In genomic region chr11:24099886-24100293, GRCm38 (mm10) we compare ENCODE assay signal across 9 mouse cellular contexts. TPM values are rescaled to one million over a fixed set of nuclear protein-coding genes. Genes with fewer than 3 reads are reported as not detected.
DNase-seq lines count a peak whose midpoint lies in the region; ATAC-seq and TF ChIP-seq lines count a peak whose summit lies in the region.
"Had no signal": no experiment of that assay in that cellular context is flagged by ENCODE, and none has a peak within 500 bp of the region (broad histone marks: within the 10 kb centered on the region; RNA-seq: fewer than 3 reads in every experiment).

No protein-coding gene starts in this region.

- H3K4me1 ChIP-seq in stomach, postnatal 0 days (replicated peaks; ENCODE audit: control insufficient read depth, insufficient read depth) = peaks cover 10% of the 10 kb centered on the region

- no peak overlapping the region for H3K4me3 ChIP-seq in stomach, postnatal 0 days (ENCODE audit: low read depth, low read length)

- H3K27ac ChIP-seq in stomach, postnatal 0 days (replicated peaks) = peak overlapping the region; percentile 45; the same call in 1 of the 2 replicates
- H3K27ac ChIP-seq: macrophage had no signal

- TF ChIP-seq EP300 in stomach, postnatal 0 days (optimal IDR thresholded peaks at IDR 0.05) = no peak

- no peak for ATAC-seq in cerebellum, adult (ENCODE audit: insufficient number of reproducible peaks, low FRiP score, low TSS enrichment)
- peak; percentile 62 for ATAC-seq in stomach, postnatal 0 days (ENCODE audit: low FRiP score, low TSS enrichment)

- H3K27me3 ChIP-seq in stomach, postnatal 0 days (ENCODE audit: control insufficient read depth, insufficient read depth, low read length) = no peaks in the 10 kb centered on the region

- H3K4me2 ChIP-seq in stomach, postnatal 0 days (replicated peaks; ENCODE audit: low read depth) = peak overlapping the region; percentile 17; the same call in 1 of the 2 replicates

- no peak for TF ChIP-seq CTCF in stomach, postnatal 0 days (IDR thresholded peaks at IDR 0.05; ENCODE audit: low read depth)

- peak; percentile 39 to 66 for DNase-seq in cerebellum, postnatal 14 days
- DNase-seq in testis, postnatal 10 days (ENCODE audit: low spot score) = peak; percentile 52
- no peak for DNase-seq in testis, postnatal 14 days (ENCODE audit: low spot score)
- DNase-seq in liver = peak; percentile 79
- DNase-seq in stomach, postnatal 0 days (ENCODE audit: low spot score) = peak; percentile 77
- DNase-seq in left cerebral cortex, postnatal 36 days (ENCODE audit: low spot score in 2 of 2) = no peak
- no peak for DNase-seq in natural killer cell, adult 2 months (ENCODE audit: low spot score in 2 of 2)

- 8% methylated on average over 7 of the region's 7 CpGs for WGBS in stomach, postnatal 0 days

- no peaks in the 10 kb centered on the region for H3K9me3 ChIP-seq in stomach, postnatal 0 days (ENCODE audit: control insufficient read depth, low read length)

- no peaks in the 10 kb centered on the region for H3K36me3 ChIP-seq in stomach, postnatal 0 days (ENCODE audit: control insufficient read depth, insufficient read depth, low read length)

- intact Hi-C loops in left cerebral cortex, postnatal 36 days (cut with DNase I) = loop anchor here (5.0 kb wide), 1 partner anchor 42 kb away; no protein-coding TSS in a partner anchor

- no peak overlapping the region for H3K9ac ChIP-seq in stomach, postnatal 0 days (ENCODE audit: low read length)

RNA-seq across cellular contexts. Expression of gene Bcl11a, which starts 22.0 kb away (rescaled TPM):
- 10.5 and 11.7 TPM in 2 replicates for polyA plus RNA-seq in stomach, postnatal 0 days (2015; fragmentation: Nextera tagmentation; extraction: Ambion mirVana)
- 100 to 1,000 TPM; 100 to 116 TPM for total RNA-seq in left cerebral cortex, postnatal 36 days (2021)

RNA-seq across cellular contexts. Expression of gene A830031A19Rik, which starts 25.0 kb away (rescaled TPM):
- polyA plus RNA-seq in stomach, postnatal 0 days (2015; fragmentation: Nextera tagmentation; extraction: Ambion mirVana) = 0.27 TPM in 1 of 2 replicates, not detected in the other
- 1 to 10 TPM; 1.3 to 1.5 TPM for total RNA-seq in left cerebral cortex, postnatal 36 days (2021)
- polyA plus RNA-seq: macrophage had no signal

Comparison
In these comparisons a context has a peak if more than half of its experiments do, and no peak if none do; other contexts are left out.
1. DNase-seq: peak in cerebellum, postnatal 14 days (2 of 2), testis, postnatal 10 days (single experiment), liver (single experiment) and stomach, postnatal 0 days (single experiment); none in testis, postnatal 14 days (single experiment), left cerebral cortex, postnatal 36 days (0 of 2) and natural killer cell, adult 2 months (0 of 2).